Mouse (Mus musculus) ES-Bruce4 (cell line): ENCODE measurements around the gene Tenm3.

Source experiments
- CTCF ChIP-seq: IDR thresholded peaks from one replicate; pipeline ENCODE4 v1.8.1; 2011; ENCODE audit warnings: low read depth, low read length
- EP300 ChIP-seq: IDR thresholded peaks from 2 replicates; pipeline ENCODE4 v1.6.1; 2011; ENCODE audit warnings: low read depth, low read length; ENCODE audit not compliant: insufficient read depth
- POLR2A ChIP-seq: IDR thresholded peaks from one replicate; pipeline ENCODE4 v1.8.1; 2011; ENCODE audit warnings: low read length; ENCODE audit not compliant: insufficient read depth

DNA sequence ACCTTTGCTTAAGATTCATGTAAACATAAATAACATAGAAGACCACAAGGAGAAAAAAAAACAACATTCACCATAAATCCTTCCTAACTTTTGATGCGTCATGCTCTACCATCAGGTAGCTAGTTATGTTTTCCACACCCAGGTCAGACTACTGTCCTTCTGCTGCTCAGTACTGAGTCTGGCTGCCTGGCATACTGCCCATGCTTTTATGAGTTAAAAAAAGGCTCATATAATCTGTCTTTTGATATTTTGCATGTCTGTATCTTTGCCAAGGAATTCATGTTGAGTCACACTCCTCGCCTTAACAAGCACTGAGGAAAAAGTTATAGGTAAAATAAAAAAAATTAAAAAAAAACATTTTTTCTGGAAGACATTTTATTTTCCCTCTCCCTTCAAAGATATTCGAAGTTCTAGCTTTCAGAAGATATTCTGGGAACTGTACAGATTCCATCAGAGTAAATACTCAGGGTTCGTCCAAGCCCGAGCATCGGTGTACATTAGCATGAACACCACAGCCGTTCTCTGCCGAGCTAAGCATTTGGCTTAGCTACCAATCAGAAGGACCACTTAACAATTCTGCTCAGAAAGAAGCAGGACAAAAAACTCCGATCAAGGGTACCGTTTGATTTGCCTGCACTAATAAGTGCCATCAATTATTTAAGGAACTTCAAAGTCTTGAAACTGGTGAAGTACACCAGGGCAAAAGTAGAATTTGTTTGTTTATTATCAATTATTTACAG lies 51.0 kb downstream of the Tenm3 start:
- TF ChIP-seq CTCF = no peak
- no peak for TF ChIP-seq POLR2A
- no peak for TF ChIP-seq EP300
